Mouse (Mus musculus) CD4-positive, CD25-positive, alpha-beta regulatory T cell, adult 9 weeks (primary cell): ENCODE data around the gene Galnt6. TPM values are rescaled to one million over a fixed set of nuclear protein-coding genes. Genes with fewer than 3 reads are reported as not detected.

Experiments used
- polyA plus RNA-seq: library from polyadenylated mRNA; unstranded; fragments of 100-300 nt; shearing (Covaris generic); gene quantifications from one replicate; pipeline ENCODE4 v1.2.1, GENCODE M21; 2017

The Galnt6 gene
- polyA plus RNA-seq: 186 TPM

GRCm38 (mm10) chr15:100729281-100729985 is at the start of gene Galnt6:
Gene Galnt6 (minus strand): TSS chr15:100729376.

GRCm38 (mm10) chr15:100761419-100762185 is 32.4 kb upstream of the Galnt6 start, which contains the start of gene Slc4a8:
Gene Slc4a8 (plus strand): TSS chr15:100761747.

GRCm38 (mm10) chr15:100687430-100687971 is 41.7 kb downstream of the Galnt6 start, which contains the start of gene Cela1:
Gene Cela1 (minus strand): TSS chr15:100687921.

GRCm38 (mm10) chr15:100669337-100669736 is 59.8 kb downstream of the Galnt6 start, which contains the start of gene Bin2:
Gene Bin2 (minus strand): TSS chr15:100669553.

Other genes starting within 250 kb of the Galnt6 start
- gene Csrnp2, start 233.9 kb downstream of the Galnt6 start, polyA plus RNA-seq: 3.7 TPM
- 12.5 TPM for gene Tfcp2, start 177.4 kb downstream of the Galnt6 start, polyA plus RNA-seq
- gene Pou6f1, start 129.4 kb downstream of the Galnt6 start, polyA plus RNA-seq: 8.5 TPM
- gene Dazap2, start 114.0 kb downstream of the Galnt6 start, polyA plus RNA-seq: 609 TPM
- not detected for gene Smagp, start 92.4 kb downstream of the Galnt6 start, polyA plus RNA-seq
- gene Bin2, start 59.8 kb downstream of the Galnt6 start, polyA plus RNA-seq: 724 TPM
- gene Cela1, start 41.5 kb downstream of the Galnt6 start, polyA plus RNA-seq: 10.2 TPM
- gene Slc4a8, start 32.4 kb upstream of the Galnt6 start, polyA plus RNA-seq: 26.1 TPM
- gene Scn8a, start 140.5 kb upstream of the Galnt6 start, polyA plus RNA-seq: not detected